Mouse (Mus musculus) CD4-positive naive resting alpha-beta T cell, adult 57 days (primary cell): ENCODE data around the gene Samd14. TPM values are rescaled to one million over a fixed set of nuclear protein-coding genes. Genes with fewer than 3 reads are reported as not detected.

ENCODE experiments used
- total RNA-seq: library from RNA; stranded (reverse); gene quantifications from one replicate; pipeline ENCODE4 v1.2.4, GENCODE M21; 2023

The Samd14 gene
- 0.21 TPM for total RNA-seq

GRCm38 (mm10) chr11:95009629-95010014 lies at the start of gene Samd14:
TSS of gene Samd14 (plus strand) at chr11:95009879.

DNA sequence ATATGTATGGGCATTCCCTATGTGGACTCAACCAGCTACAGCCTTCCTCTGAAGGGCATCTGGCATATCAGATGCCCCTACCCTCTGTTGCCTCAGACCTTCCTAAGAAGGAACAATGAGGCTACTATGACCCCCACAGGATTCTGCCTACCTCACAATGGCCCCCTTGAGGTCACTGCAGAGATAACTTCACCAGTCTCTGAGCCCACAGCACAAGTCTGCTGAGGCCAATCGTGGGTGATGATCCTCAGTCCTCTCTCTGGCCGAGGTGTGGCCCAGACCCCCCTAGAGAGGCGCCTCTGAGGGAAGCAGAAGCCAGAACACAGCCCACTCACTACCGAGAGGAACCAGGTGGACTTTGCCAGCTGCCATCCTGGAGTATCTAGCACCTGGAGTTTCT lies 42.3 kb upstream of the Samd14 start, which contains the start of gene Hils1:
TSS of gene Hils1 (plus strand) at position 175 of the 400 bp plus-strand sequence.

GRCm38 (mm10) chr11:94976199-94976598 lies 33.5 kb upstream of the Samd14 start, which contains the start of gene Sgca:
TSS of gene Sgca (minus strand) at chr11:94976327.

GRCm38 (mm10) chr11:94990749-94991577 lies 18.7 kb upstream of the Samd14 start, which contains the start of gene Ppp1r9b:
TSS of gene Ppp1r9b (plus strand) at chr11:94991035.

GRCm38 (mm10) chr11:95041139-95041609 lies 31.5 kb downstream of the Samd14 start, which contains the start of gene Pdk2:
TSS of gene Pdk2 (minus strand) at chr11:95041354.

Other genes starting within 250 kb of the Samd14 start
- not detected for gene Tmem92, start 227.2 kb upstream of the Samd14 start, total RNA-seq
- gene Col1a1, start 73.7 kb upstream of the Samd14 start, total RNA-seq: 3.5 TPM
- gene Hils1, start 42.3 kb upstream of the Samd14 start, total RNA-seq: not detected
- gene Sgca, start 33.6 kb upstream of the Samd14 start, total RNA-seq: not detected
- 141 TPM for gene Ppp1r9b, start 18.8 kb upstream of the Samd14 start, total RNA-seq
- gene Pdk2, start 31.5 kb downstream of the Samd14 start, total RNA-seq: 11.4 TPM
- 4.7 TPM for gene Itga3, start 66.9 kb downstream of the Samd14 start, total RNA-seq
- not detected for gene Dlx3, start 110.2 kb downstream of the Samd14 start, total RNA-seq
- not detected for gene Dlx4, start 136.4 kb downstream of the Samd14 start, total RNA-seq